Mouse (Mus musculus): Measurements from ENCODE around the gene Meltf.

The Meltf gene

GRCm38 (mm10) chr16:31878573-31879257 lies at the start of gene Meltf:
TSS of gene Meltf (plus strand) at chr16:31878810.
- peak in 1 of 2 experiments; percentile 21 for DNase-seq (ENCODE audit: low read depth in 1 of 2, low spot score in 2 of 2)

GRCm38 (mm10) chr16:31830726-31831125 lies 47.9 kb upstream of the Meltf start:
- DNase-seq (ENCODE audit: low read depth in 1 of 2, low spot score in 2 of 2): no peak

GRCm38 (mm10) chr16:31832630-31833422 lies 45.8 kb upstream of the Meltf start:
- no peak for DNase-seq (ENCODE audit: low read depth in 1 of 2, low spot score in 2 of 2)

- no peak for DNase-seq (ENCODE audit: low read depth in 1 of 2, low spot score in 2 of 2)
Measured at GRCm38 (mm10) chr16:31834011-31834584, 44.5 kb upstream of the Meltf start.

GRCm38 (mm10) chr16:31834662-31835318 lies 43.8 kb upstream of the Meltf start:
- no peak for DNase-seq (ENCODE audit: low read depth in 1 of 2, low spot score in 2 of 2)

GRCm38 (mm10) chr16:31837362-31837761 lies 41.2 kb upstream of the Meltf start:
- DNase-seq (ENCODE audit: low read depth in 1 of 2, low spot score in 2 of 2): no peak

GRCm38 (mm10) chr16:31844246-31844645 lies 34.4 kb upstream of the Meltf start:
- no peak for DNase-seq (ENCODE audit: low read depth in 1 of 2, low spot score in 2 of 2)

GRCm38 (mm10) chr16:31846763-31847162 lies 31.8 kb upstream of the Meltf start:
- no peak for DNase-seq (ENCODE audit: low read depth in 1 of 2, low spot score in 2 of 2)

GRCm38 (mm10) chr16:31863920-31864319 lies 14.7 kb upstream of the Meltf start:
- DNase-seq (ENCODE audit: low read depth in 1 of 2, low spot score in 2 of 2): no peak

- no peak for DNase-seq (ENCODE audit: low read depth in 1 of 2, low spot score in 2 of 2)
Measured at GRCm38 (mm10) chr16:31865242-31865641, 13.4 kb upstream of the Meltf start.

- no peak for DNase-seq (ENCODE audit: low read depth in 1 of 2, low spot score in 2 of 2)
Measured at GRCm38 (mm10) chr16:31866911-31867310, 11.7 kb upstream of the Meltf start.

- no peak for DNase-seq (ENCODE audit: low read depth in 1 of 2, low spot score in 2 of 2)
Measured at GRCm38 (mm10) chr16:31867736-31868135, 10.9 kb upstream of the Meltf start.

- no peak for DNase-seq (ENCODE audit: low read depth in 1 of 2, low spot score in 2 of 2)
Measured at GRCm38 (mm10) chr16:31873721-31874120, 4.9 kb upstream of the Meltf start.

GRCm38 (mm10) chr16:31875391-31875790 lies 3.2 kb upstream of the Meltf start:
- no peak for DNase-seq (ENCODE audit: low read depth in 1 of 2, low spot score in 2 of 2)

- DNase-seq (ENCODE audit: low read depth in 1 of 2, low spot score in 2 of 2): no peak
Measured at GRCm38 (mm10) chr16:31876386-31876785, 2.2 kb upstream of the Meltf start.

GRCm38 (mm10) chr16:31878052-31878451 lies 558 bp upstream of the Meltf start:
- no peak for DNase-seq (ENCODE audit: low read depth in 1 of 2, low spot score in 2 of 2)

- no peak for DNase-seq (ENCODE audit: low read depth in 1 of 2, low spot score in 2 of 2)
Measured at GRCm38 (mm10) chr16:31880146-31880840, 1.7 kb downstream of the Meltf start.

GRCm38 (mm10) chr16:31882381-31882908 lies 3.8 kb downstream of the Meltf start:
- DNase-seq (ENCODE audit: low read depth in 1 of 2, low spot score in 2 of 2): no peak

GRCm38 (mm10) chr16:31883302-31883701 lies 4.7 kb downstream of the Meltf start:
- DNase-seq (ENCODE audit: low read depth in 1 of 2, low spot score in 2 of 2): no peak

- no peak for DNase-seq (ENCODE audit: low read depth in 1 of 2, low spot score in 2 of 2)
Measured at GRCm38 (mm10) chr16:31883902-31884301, 5.3 kb downstream of the Meltf start.

- DNase-seq (ENCODE audit: low read depth in 1 of 2, low spot score in 2 of 2): no peak
Measured at GRCm38 (mm10) chr16:31890907-31891306, 12.3 kb downstream of the Meltf start.

Data from monocyte, adult 2 months (primary cell).